Mouse (Mus musculus) neural tube, embryonic 14.5 days (tissue): ENCODE measurements at regions not wholly inside any gene's neighbourhood (a gene's known extent, or its start where the extent isn't known, plus 50 kb on each side); places are given as distances from the start of the nearest gene placed in this dataset.

Experiments used
- ATAC-seq: fragments of 200-750 bp; cut with Nextera tagmentation; 2 replicates; pipeline ENCODE4 v1.8.0; 2017; ENCODE audit warnings: low read depth, mild to moderate bottlenecking, moderate TSS enrichment, moderate library complexity
- H3K27ac ChIP-seq: fragments of 300-500 bp; sonication (generic); 2 replicates; pipeline ENCODE4 v1.5.1; 2014; ENCODE audit warnings: low read depth, mild to moderate bottlenecking, control low read depth, low read length, moderate library complexity, mixed read lengths
- H3K27me3 ChIP-seq: fragments of 300-500 bp; sonication (generic); 2 replicates; pipeline ENCODE4 v1.6.1; 2014; ENCODE audit warnings: low read length; ENCODE audit not compliant: control insufficient read depth, insufficient read depth
- H3K36me3 ChIP-seq: fragments of 300-500 bp; sonication (generic); 2 replicates; pipeline ENCODE4 v1.6.1; 2014; ENCODE audit warnings: low read length, mixed read lengths; ENCODE audit not compliant: control insufficient read depth, insufficient read depth
- H3K4me1 ChIP-seq: fragments of 300-500 bp; sonication (generic); 2 replicates; pipeline ENCODE4 v1.6.1; 2014; ENCODE audit warnings: low read length; ENCODE audit not compliant: control insufficient read depth, insufficient read depth
- H3K4me2 ChIP-seq: fragments of 300-500 bp; sonication (generic); 2 replicates; pipeline ENCODE4 v1.6.1; 2014; ENCODE audit warnings: mild to moderate bottlenecking, low read depth, low read length, control low read depth
- H3K4me3 ChIP-seq: fragments of 300-500 bp; sonication (generic); 2 replicates; pipeline ENCODE4 v1.5.1; 2014; ENCODE audit warnings: low read depth, low read length, control low read depth, mixed read lengths
- H3K9ac ChIP-seq: fragments of 300-500 bp; sonication (generic); replicated peaks from 2 replicates; pipeline ENCODE4 v1.6.1; 2014; ENCODE audit warnings: low read depth, mild to moderate bottlenecking, control low read depth, low read length, mixed read lengths
- H3K9me3 ChIP-seq: fragments of 300-500 bp; sonication (generic); 2 replicates; pipeline ENCODE4 v1.6.1; 2016; ENCODE audit warnings: low read length; ENCODE audit not compliant: control insufficient read depth
- WGBS: fragments of 180-500 bp; shearing (Covaris S2); extraction: QIAGEN DNeasy Blood & Tissue Kit; methylation state at CpG from one replicate; pipeline ENCODE4 v1.1.7; 2014; 5-methylcytosine and 5-hydroxymethylcytosine counted together

DNA sequence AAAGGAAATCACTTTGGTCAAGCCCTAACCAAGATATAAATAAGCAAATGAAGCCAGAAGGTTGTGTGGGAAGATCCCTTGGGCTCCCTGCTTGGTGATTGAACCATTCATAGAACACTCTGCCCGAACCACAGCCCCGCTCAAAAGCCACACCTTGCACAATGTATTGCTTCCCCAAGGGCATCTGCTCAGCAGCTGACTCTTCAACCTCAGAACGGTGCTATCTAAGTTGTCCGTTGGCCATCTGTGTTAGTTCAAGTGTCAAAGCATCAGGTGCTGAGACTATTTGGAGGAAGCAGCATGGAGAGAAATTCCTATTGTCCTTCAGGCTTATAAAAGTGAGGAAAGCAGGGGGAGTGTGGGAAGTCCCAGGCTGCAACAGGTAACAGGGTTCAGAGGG, 96.8 kb upstream of the 1700056E22Rik start:
- no peaks in the 10 kb centered on the region for H3K9me3 ChIP-seq
- no peaks in the 10 kb centered on the region for H3K36me3 ChIP-seq
- H3K27me3 ChIP-seq = no peaks in the 10 kb centered on the region
- H3K9ac ChIP-seq = no peak overlapping the region
- H3K27ac ChIP-seq = no peak overlapping the region
- 84% methylated on average over 4 of the region's 4 CpGs for WGBS
- no peaks in the 10 kb centered on the region for H3K4me1 ChIP-seq
- no peak overlapping the region for H3K4me2 ChIP-seq
- ATAC-seq = no peak
- H3K4me3 ChIP-seq = no peak overlapping the region

DNA sequence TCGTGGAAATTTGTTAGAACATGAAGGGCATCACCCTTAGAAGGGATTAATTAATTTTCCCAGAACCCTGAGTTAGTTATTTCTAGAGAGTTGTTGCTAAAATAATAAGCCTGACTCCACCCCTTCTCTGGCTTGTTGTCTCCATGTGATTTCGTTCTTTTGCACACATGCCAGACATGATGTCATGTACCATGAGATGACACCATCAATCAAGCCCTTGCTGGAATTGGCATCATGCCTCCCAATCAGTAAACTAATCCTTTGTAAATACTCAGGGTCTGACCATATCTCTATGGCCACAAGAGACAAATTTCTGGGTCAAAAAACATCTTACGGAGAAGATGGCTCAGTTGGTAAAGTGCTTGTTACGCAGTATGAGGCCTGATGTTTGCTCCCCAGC, 93.2 kb upstream of the 1700056E22Rik start:
- no peak for ATAC-seq
- H3K4me2 ChIP-seq = no peak overlapping the region
- 87% methylated on average over 4 of the region's 4 CpGs for whole genome bisulfite sequencing

DNA sequence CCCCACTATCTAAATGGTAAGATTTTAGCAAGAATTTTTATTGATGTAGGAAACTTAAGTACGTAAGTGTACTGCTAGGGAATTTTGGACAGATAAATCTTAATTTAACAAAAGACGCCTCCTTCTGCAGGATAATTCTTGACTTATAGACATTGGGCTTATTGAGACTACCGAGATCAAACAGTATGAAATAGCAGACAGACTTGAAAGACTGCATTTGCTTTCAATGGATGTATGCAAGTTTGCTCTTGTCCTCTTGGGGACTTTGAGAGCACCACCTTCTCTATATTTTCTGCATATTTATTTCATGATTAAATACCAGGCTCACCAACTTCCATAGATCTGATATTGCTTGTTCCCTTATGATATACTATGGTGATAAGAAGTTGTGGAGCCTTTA, 92.8 kb upstream of the 1700056E22Rik start:
- Histone ChIP-seq H3K9ac (no peak overlapping the region), H3K9me3 (no peaks in the 10 kb centered on the region), H3K27me3 (no peaks in the 10 kb centered on the region), H3K4me2 (no peak overlapping the region), H3K4me1 (no peaks in the 10 kb centered on the region), H3K36me3 (no peaks in the 10 kb centered on the region), H3K4me3 (no peak overlapping the region), H3K27ac (no peak overlapping the region)
- WGBS = 90% methylated on average over 3 of the region's 3 CpGs
- no peak for ATAC-seq

More for the DNA sequence above, 93.2 kb upstream of the 1700056E22Rik start:
- Histone ChIP-seq H3K9ac (no peak overlapping the region), H3K27me3 (no peaks in the 10 kb centered on the region), H3K4me1 (no peaks in the 10 kb centered on the region), H3K4me3 (no peak overlapping the region), H3K27ac (no peak overlapping the region), H3K9me3 (no peaks in the 10 kb centered on the region), H3K36me3 (no peaks in the 10 kb centered on the region)
